28 mouse cellular contexts compared by ENCODE assay signal in genomic region chr3:29293230-29293629, GRCm38 (mm10).
DNase-seq lines count a peak whose midpoint lies in the region; ATAC-seq and TF ChIP-seq lines count a peak whose summit lies in the region.
"Had no signal": no experiment of that assay in that cellular context is flagged by ENCODE, and none has a peak within 500 bp of the region (broad histone marks: within the 10 kb centered on the region; RNA-seq: fewer than 3 reads in every experiment).

No protein-coding gene starts in this region.

- no peak overlapping the region for H3K4me2 ChIP-seq in forebrain, embryonic 12.5 days
- H3K4me2 ChIP-seq in forebrain, embryonic 16.5 days (ENCODE audit: low read length): no peak overlapping the region
- no peak overlapping the region for H3K4me2 ChIP-seq in neural tube, embryonic 11.5 days (ENCODE audit: low read depth)
- H3K4me2 ChIP-seq: heart, embryonic 15.5 days; intestine, embryonic 15.5 days; limb, embryonic 12.5 days; liver, embryonic 15.5 days; lung, embryonic 14.5 days; stomach, embryonic 15.5 days had no signal

- ATAC-seq in forebrain, embryonic 12.5 days (ENCODE audit: low FRiP score): 0 out of 2 replicates have a peak, but pooled peaks have one; percentile 14
- no peak for ATAC-seq in forebrain, embryonic 16.5 days
- no peak for ATAC-seq in neural tube, embryonic 11.5 days (ENCODE audit: insufficient read depth, low FRiP score, low TSS enrichment)
- ATAC-seq: CD4-positive, CD25-positive, alpha-beta regulatory T cell, adult 4 months; hindbrain, embryonic 16.5 days; intestine, embryonic 15.5 days had no signal

- H3K27me3 ChIP-seq in forebrain, embryonic 12.5 days: no peaks in the 10 kb centered on the region
- H3K27me3 ChIP-seq in forebrain, embryonic 16.5 days (replicated peaks; ENCODE audit: control insufficient read depth, insufficient read depth, low read length): no peaks in the 10 kb centered on the region
- no peaks in the 10 kb centered on the region for H3K27me3 ChIP-seq in neural tube, embryonic 11.5 days (ENCODE audit: control insufficient read depth, insufficient read depth, low read length)
- H3K27me3 ChIP-seq: heart, embryonic 15.5 days; intestine, embryonic 15.5 days; limb, embryonic 12.5 days; liver, embryonic 15.5 days; stomach, embryonic 15.5 days had no signal

- no peaks in the 10 kb centered on the region for H3K9me3 ChIP-seq in forebrain, embryonic 12.5 days
- no peaks in the 10 kb centered on the region for H3K9me3 ChIP-seq in forebrain, embryonic 16.5 days (ENCODE audit: control insufficient read depth, low read length)
- no peaks in the 10 kb centered on the region for H3K9me3 ChIP-seq in neural tube, embryonic 11.5 days (ENCODE audit: control insufficient read depth, low read length)
- H3K9me3 ChIP-seq: heart, embryonic 10.5 days; heart, embryonic 15.5 days; intestine, embryonic 15.5 days; limb, embryonic 12.5 days; liver, embryonic 15.5 days; stomach, embryonic 15.5 days had no signal

- H3K4me1 ChIP-seq in forebrain, embryonic 12.5 days: peaks cover 20% of the 10 kb centered on the region
- 0 out of 2 replicates have a peak, but pooled peaks cover 3% of the 10 kb centered on the region for H3K4me1 ChIP-seq in forebrain, embryonic 16.5 days (replicated peaks; ENCODE audit: control insufficient read depth, insufficient read depth, low read length)
- H3K4me1 ChIP-seq in neural tube, embryonic 11.5 days (ENCODE audit: control insufficient read depth, insufficient read depth, low read length): peaks cover 10% of the 10 kb centered on the region
- H3K4me1 ChIP-seq: heart, embryonic 10.5 days; heart, embryonic 15.5 days; intestine, embryonic 15.5 days; limb, embryonic 12.5 days; liver, embryonic 15.5 days; stomach, embryonic 15.5 days had no signal

- H3K36me3 ChIP-seq in forebrain, embryonic 12.5 days (replicated peaks): no peaks in the 10 kb centered on the region
- H3K36me3 ChIP-seq in forebrain, embryonic 16.5 days (ENCODE audit: control insufficient read depth, insufficient read depth): no peaks in the 10 kb centered on the region
- H3K36me3 ChIP-seq in neural tube, embryonic 11.5 days (ENCODE audit: control insufficient read depth, insufficient read depth, low read length): no peaks in the 10 kb centered on the region
- H3K36me3 ChIP-seq: heart, embryonic 10.5 days; heart, embryonic 15.5 days; intestine, embryonic 15.5 days; limb, embryonic 12.5 days; liver, embryonic 15.5 days; stomach, embryonic 15.5 days had no signal

- no peak overlapping the region for H3K4me3 ChIP-seq in forebrain, embryonic 12.5 days (replicated peaks)
- no peak overlapping the region for H3K4me3 ChIP-seq in forebrain, embryonic 16.5 days (replicated peaks; ENCODE audit: low read length)
- no peak overlapping the region for H3K4me3 ChIP-seq in layer of hippocampus, adult 2 months
- H3K4me3 ChIP-seq in neural tube, embryonic 11.5 days (ENCODE audit: low read depth, low read length): no peak overlapping the region
- H3K4me3 ChIP-seq: erythroblast, embryonic 14.5 days; heart, embryonic 10.5 days; heart, embryonic 15.5 days; intestine, embryonic 15.5 days; limb, embryonic 12.5 days; liver, embryonic 15.5 days; myocyte; stomach, embryonic 15.5 days had no signal

- peak overlapping the region; percentile 71 for H3K27ac ChIP-seq in forebrain, embryonic 12.5 days
- H3K27ac ChIP-seq in forebrain, embryonic 16.5 days (ENCODE audit: low read length): no peak overlapping the region
- H3K27ac ChIP-seq in layer of hippocampus, adult 2 months: peak overlapping the region; percentile 24; the same call in 1 of the 2 replicates
- H3K27ac ChIP-seq in neural tube, embryonic 11.5 days (ENCODE audit: low read depth, low read length): peak overlapping the region; percentile 44; the same call in 1 of the 2 replicates
- H3K27ac ChIP-seq: heart, embryonic 10.5 days; heart, embryonic 15.5 days; intestine, embryonic 15.5 days; kidney, postnatal 0 days; limb, embryonic 12.5 days; liver, embryonic 15.5 days; stomach, embryonic 15.5 days had no signal

- no peak for DNase-seq in layer of hippocampus, adult 2 months (ENCODE audit: low spot score in 2 of 2)
- DNase-seq in layer of hippocampus, postnatal 10 days (ENCODE audit: low spot score in 2 of 2): no peak
- DNase-seq in neural tube, embryonic 11.5 days (ENCODE audit: low spot score): no peak
- no peak for DNase-seq in neural tube, embryonic 10.5 days (ENCODE audit: extremely low spot score, low spot score)
- DNase-seq in kidney, adult 11 months: no peak
- DNase-seq: adrenal gland, postnatal 14 days; cerebellum, adult 11-12 months; cerebellum, adult 9-11 months; gastrocnemius, postnatal 25 days; heart, adult 11 months; kidney, adult 8-10 months; kidney, postnatal 4 days; lung, embryonic 14.5 days; lung, postnatal 14 days; right cerebral cortex, postnatal 25 days had no signal

- TF ChIP-seq CTCF in layer of hippocampus, adult 2 months (conservative IDR thresholded peaks at IDR 0.05): no peak

- H3K9ac ChIP-seq in forebrain, embryonic 12.5 days: no peak overlapping the region
- no peak overlapping the region for H3K9ac ChIP-seq in forebrain, embryonic 16.5 days (replicated peaks; ENCODE audit: low read depth, low read length)
- H3K9ac ChIP-seq in neural tube, embryonic 11.5 days (ENCODE audit: low read length): no peak overlapping the region
- H3K9ac ChIP-seq: heart, embryonic 15.5 days; intestine, embryonic 15.5 days; limb, embryonic 12.5 days; liver, embryonic 15.5 days; lung, embryonic 14.5 days; stomach, embryonic 15.5 days had no signal

- WGBS in forebrain, embryonic 12.5 days: 31% methylated on average over 4 of the region's 4 CpGs
- WGBS in forebrain, embryonic 16.5 days: 18% methylated on average over 4 of the region's 4 CpGs
- WGBS in neural tube, embryonic 11.5 days: 43% methylated on average over 4 of the region's 4 CpGs
